ENCODE assay signal across 24 mouse cellular contexts in genomic region chr5:9352646-9353045, GRCm38 (mm10).
DNase-seq lines count a peak whose midpoint lies in the region; ATAC-seq and TF ChIP-seq lines count a peak whose summit lies in the region.
"Had no signal": no experiment of that assay in that cellular context is flagged by ENCODE, and none has a peak within 500 bp of the region (broad histone marks: within the 10 kb centered on the region; RNA-seq: fewer than 3 reads in every experiment).

No protein-coding gene starts in this region.

- no peaks in the 10 kb centered on the region for H3K9me3 ChIP-seq in forebrain, postnatal 0 days (ENCODE audit: low read length)
- H3K9me3 ChIP-seq in forebrain, embryonic 15.5 days, result no peaks in the 10 kb centered on the region
- H3K9me3 ChIP-seq in midbrain, embryonic 14.5 days (ENCODE audit: control insufficient read depth, low read length), result no peaks in the 10 kb centered on the region
- no peaks in the 10 kb centered on the region for H3K9me3 ChIP-seq in hindbrain, embryonic 16.5 days (ENCODE audit: control insufficient read depth, low read length)
- H3K9me3 ChIP-seq in liver, postnatal 0 days (ENCODE audit: low read length), result no peaks in the 10 kb centered on the region
- H3K9me3 ChIP-seq: embryonic facial prominence, embryonic 10.5 days; embryonic facial prominence, embryonic 13.5 days; heart, embryonic 10.5 days; heart, embryonic 13.5 days had no signal

- no peak for TF ChIP-seq POLR2A in brain, embryonic 14.5 days (IDR thresholded peaks at IDR 0.05; ENCODE audit: borderline replicate concordance, extremely low read depth, insufficient read depth, insufficient read length, poor library complexity, severe bottlenecking)

- ATAC-seq in forebrain, postnatal 0 days, result peak; percentile 32; the same call in 1 of the 2 replicates
- ATAC-seq in forebrain, embryonic 15.5 days (replicated peaks), result no peak
- peak; percentile 5; the same call in 1 of the 2 replicates for ATAC-seq in midbrain, embryonic 14.5 days (ENCODE audit: low FRiP score, low TSS enrichment)
- no peak for ATAC-seq in hindbrain, embryonic 16.5 days
- no peak for ATAC-seq in liver, postnatal 0 days
- ATAC-seq: CD4-positive, CD25-positive, alpha-beta regulatory T cell, adult 4 months had no signal

- TF ChIP-seq CTCF in forebrain, postnatal 0 days (IDR thresholded peaks at IDR 0.05; ENCODE audit: low read depth), result no peak
- TF ChIP-seq CTCF in brain, embryonic 14.5 days (IDR thresholded peaks at IDR 0.05; ENCODE audit: borderline replicate concordance, extremely low read depth, insufficient read depth, insufficient read length), result no peak
- TF ChIP-seq CTCF in liver, postnatal 0 days (IDR thresholded peaks at IDR 0.05; ENCODE audit: low read depth), result no peak

- no peak overlapping the region for H3K27ac ChIP-seq in forebrain, postnatal 0 days (ENCODE audit: low read depth, low read length)
- H3K27ac ChIP-seq in forebrain, embryonic 15.5 days (replicated peaks), result no peak overlapping the region
- H3K27ac ChIP-seq in midbrain, embryonic 14.5 days (replicated peaks; ENCODE audit: low read depth, low read length), result no peak overlapping the region
- H3K27ac ChIP-seq in hindbrain, embryonic 16.5 days (ENCODE audit: low read depth, low read length), result no peak overlapping the region
- H3K27ac ChIP-seq in liver, postnatal 0 days (ENCODE audit: low read depth), result no peak overlapping the region
- H3K27ac ChIP-seq: embryonic facial prominence, embryonic 10.5 days; embryonic facial prominence, embryonic 13.5 days; heart, adult 2 months; heart, embryonic 10.5 days; heart, embryonic 13.5 days; hindbrain, embryonic 14.5 days had no signal

- no peak overlapping the region for H3K4me3 ChIP-seq in forebrain, postnatal 0 days (ENCODE audit: low read depth, low read length)
- no peak overlapping the region for H3K4me3 ChIP-seq in forebrain, embryonic 15.5 days
- no peak overlapping the region for H3K4me3 ChIP-seq in midbrain, embryonic 14.5 days (replicated peaks; ENCODE audit: low read depth, low read length)
- no peak overlapping the region for H3K4me3 ChIP-seq in hindbrain, embryonic 16.5 days (ENCODE audit: low read length)
- no peak overlapping the region for H3K4me3 ChIP-seq in liver, postnatal 0 days (ENCODE audit: low read depth, low read length)
- H3K4me3 ChIP-seq: embryonic facial prominence, embryonic 10.5 days; embryonic facial prominence, embryonic 13.5 days; erythroblast, embryonic 14.5 days; heart, adult 2 months; heart, embryonic 10.5 days; heart, embryonic 13.5 days had no signal

- no peak for DNase-seq in forebrain, postnatal 0 days
- peak; percentile 32 for DNase-seq in brain, embryonic 14.5 days (ENCODE audit: low read depth)
- peak; percentile 39 for DNase-seq in midbrain, embryonic 14.5 days
- DNase-seq in liver, postnatal 0 days, result no peak
- DNase-seq: adrenal gland, adult 2 months; adrenal gland, postnatal 14 days; cerebellum, adult 11-12 months; cerebellum, adult 8-10 months; cerebellum, postnatal 10 days; cerebellum, postnatal 36 days; embryo, embryonic 11 days; gastrocnemius, postnatal 25 days; heart, adult 2 months; heart, postnatal 14 days; heart, postnatal 4 days had no signal

- H3K4me1 ChIP-seq in forebrain, postnatal 0 days (ENCODE audit: insufficient read depth), result no peaks in the 10 kb centered on the region
- H3K4me1 ChIP-seq in forebrain, embryonic 15.5 days, result peaks cover 5% of the 10 kb centered on the region; the same call in 1 of the 2 replicates
- peaks cover 7% of the 10 kb centered on the region; the same call in 1 of the 2 replicates for H3K4me1 ChIP-seq in midbrain, embryonic 14.5 days (ENCODE audit: control insufficient read depth, insufficient read depth, low read length)
- no peaks in the 10 kb centered on the region; the same call in 1 of the 2 replicates for H3K4me1 ChIP-seq in hindbrain, embryonic 16.5 days (ENCODE audit: control insufficient read depth, insufficient read depth, low read depth, low read length)
- no peaks in the 10 kb centered on the region for H3K4me1 ChIP-seq in liver, postnatal 0 days (ENCODE audit: insufficient read depth)
- H3K4me1 ChIP-seq: embryonic facial prominence, embryonic 10.5 days; embryonic facial prominence, embryonic 13.5 days; heart, embryonic 10.5 days; heart, embryonic 13.5 days had no signal

- no peak for TF ChIP-seq EP300 in liver, postnatal 0 days (IDR thresholded peaks at IDR 0.05; ENCODE audit: low read depth)

- WGBS in forebrain, postnatal 0 days, result 13% methylated on average over 1 of the region's 1 CpGs
- WGBS in forebrain, embryonic 15.5 days, result 10% methylated on average over 1 of the region's 1 CpGs
- WGBS in midbrain, embryonic 14.5 days, result 2% methylated on average over 1 of the region's 1 CpGs
- WGBS in hindbrain, embryonic 16.5 days, result 33% methylated on average over 1 of the region's 1 CpGs
- WGBS in liver, postnatal 0 days (ENCODE audit: insufficient replicate concordance), result 48% methylated on average over 1 of the region's 1 CpGs

- H3K9ac ChIP-seq in forebrain, postnatal 0 days, result no peak overlapping the region
- H3K9ac ChIP-seq in forebrain, embryonic 15.5 days (replicated peaks), result no peak overlapping the region
- H3K9ac ChIP-seq in midbrain, embryonic 14.5 days (replicated peaks; ENCODE audit: low read length), result no peak overlapping the region
- H3K9ac ChIP-seq in hindbrain, embryonic 16.5 days (ENCODE audit: low read depth, low read length), result no peak overlapping the region
- no peak overlapping the region for H3K9ac ChIP-seq in liver, postnatal 0 days (replicated peaks)
- H3K9ac ChIP-seq: embryonic facial prominence, embryonic 13.5 days; heart, embryonic 13.5 days; hindbrain, embryonic 14.5 days had no signal

- no peaks in the 10 kb centered on the region for H3K36me3 ChIP-seq in forebrain, postnatal 0 days (ENCODE audit: insufficient read depth)
- H3K36me3 ChIP-seq in forebrain, embryonic 15.5 days, result no peaks in the 10 kb centered on the region
- no peaks in the 10 kb centered on the region for H3K36me3 ChIP-seq in midbrain, embryonic 14.5 days (ENCODE audit: control insufficient read depth, insufficient read depth, low read length)
- no peaks in the 10 kb centered on the region for H3K36me3 ChIP-seq in hindbrain, embryonic 16.5 days (ENCODE audit: control insufficient read depth, insufficient read depth, low read length)
- H3K36me3 ChIP-seq in liver, postnatal 0 days (replicated peaks; ENCODE audit: insufficient read depth, low read length), result no peaks in the 10 kb centered on the region
- H3K36me3 ChIP-seq: embryonic facial prominence, embryonic 10.5 days; embryonic facial prominence, embryonic 13.5 days; heart, embryonic 10.5 days; heart, embryonic 13.5 days had no signal

- H3K27me3 ChIP-seq in forebrain, postnatal 0 days (ENCODE audit: insufficient read depth, low read length), result no peaks in the 10 kb centered on the region
- H3K27me3 ChIP-seq in forebrain, embryonic 15.5 days, result no peaks in the 10 kb centered on the region
- no peaks in the 10 kb centered on the region for H3K27me3 ChIP-seq in midbrain, embryonic 14.5 days (ENCODE audit: control insufficient read depth, insufficient read depth, low read length)
- H3K27me3 ChIP-seq in hindbrain, embryonic 16.5 days (replicated peaks; ENCODE audit: control insufficient read depth, insufficient read depth, low read length), result no peaks in the 10 kb centered on the region
- H3K27me3 ChIP-seq in liver, postnatal 0 days (ENCODE audit: insufficient read depth, low read length), result no peaks in the 10 kb centered on the region
- H3K27me3 ChIP-seq: embryonic facial prominence, embryonic 13.5 days; heart, embryonic 13.5 days had no signal

- H3K4me2 ChIP-seq in forebrain, postnatal 0 days (ENCODE audit: low read depth), result no peak overlapping the region
- H3K4me2 ChIP-seq in forebrain, embryonic 15.5 days (replicated peaks), result no peak overlapping the region
- H3K4me2 ChIP-seq in midbrain, embryonic 14.5 days (ENCODE audit: low read length), result no peak overlapping the region
- H3K4me2 ChIP-seq in hindbrain, embryonic 16.5 days (ENCODE audit: low read length), result no peak overlapping the region
- H3K4me2 ChIP-seq in liver, postnatal 0 days (ENCODE audit: low read depth, low read length), result no peak overlapping the region
- H3K4me2 ChIP-seq: embryonic facial prominence, embryonic 13.5 days; heart, embryonic 13.5 days; hindbrain, embryonic 14.5 days had no signal

Comparison
In these comparisons a context has a peak if more than half of its experiments do, and no peak if none do; other contexts are left out.
1. ATAC-seq: peak in forebrain, postnatal 0 days (single experiment) and midbrain, embryonic 14.5 days (single experiment); none in forebrain, embryonic 15.5 days (single experiment), hindbrain, embryonic 16.5 days (single experiment) and liver, postnatal 0 days (single experiment).
2. DNase-seq: peak in brain, embryonic 14.5 days (single experiment) and midbrain, embryonic 14.5 days (single experiment); none in forebrain, postnatal 0 days (single experiment) and liver, postnatal 0 days (single experiment).